29 mouse cellular contexts compared by ENCODE assay signal in the genomic region with DNA sequence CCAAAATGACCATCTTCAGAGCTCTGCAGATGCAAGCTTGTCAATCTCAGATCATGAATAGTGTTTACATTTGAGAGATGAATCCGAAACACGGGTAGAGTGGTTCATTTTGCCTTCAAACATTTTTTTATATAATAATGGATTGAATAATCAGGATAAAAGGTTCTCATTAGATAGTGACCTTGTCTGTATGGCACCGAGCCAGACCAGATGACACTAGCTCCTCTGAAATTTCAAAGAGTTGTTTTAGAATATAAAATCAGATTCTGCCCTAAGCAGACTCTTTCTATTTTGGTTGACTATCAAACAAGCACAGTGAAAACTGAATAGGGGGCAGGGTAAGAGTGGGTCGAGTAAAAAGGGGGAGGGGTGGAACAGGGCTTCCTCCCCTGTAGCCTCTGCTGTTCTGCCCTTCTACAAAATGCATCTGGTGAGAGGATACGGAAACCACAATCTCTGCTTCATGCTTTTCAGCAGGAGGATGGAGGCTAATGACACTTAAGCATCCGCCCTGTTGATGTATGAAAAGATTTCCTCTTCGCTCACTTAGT.
A peak's percentile ranks its signal among the peaks of the same experiment; 100 is the strongest.
DNase-seq lines count a peak whose midpoint lies in the region; ATAC-seq and TF ChIP-seq lines count a peak whose summit lies in the region.
"Had no signal": no experiment of that assay in that cellular context is flagged by ENCODE, and none has a peak within 500 bp of the region (broad histone marks: within the 10 kb centered on the region; RNA-seq: fewer than 3 reads in every experiment).

No protein-coding gene starts in this region.

- 77% methylated on average over 7 of the region's 7 CpGs for WGBS in forebrain, embryonic 11.5 days
- 86% methylated on average over 7 of the region's 7 CpGs for WGBS in forebrain, embryonic 10.5 days
- 64% methylated on average over 7 of the region's 7 CpGs for WGBS in midbrain, postnatal 0 days
- 66% methylated on average over 7 of the region's 7 CpGs for WGBS in midbrain, embryonic 15.5 days
- WGBS in liver, embryonic 12.5 days (ENCODE audit: insufficient replicate concordance) = 62% methylated on average over 7 of the region's 7 CpGs

- H3K36me3 ChIP-seq in forebrain, embryonic 11.5 days (ENCODE audit: control insufficient read depth, insufficient read depth, low read length) = no peaks in the 10 kb centered on the region
- H3K36me3 ChIP-seq in forebrain, embryonic 10.5 days (replicated peaks) = no peaks in the 10 kb centered on the region
- no peaks in the 10 kb centered on the region for H3K36me3 ChIP-seq in midbrain, postnatal 0 days (ENCODE audit: insufficient read depth, low read length)
- no peaks in the 10 kb centered on the region for H3K36me3 ChIP-seq in midbrain, embryonic 15.5 days (replicated peaks)
- H3K36me3 ChIP-seq in liver, embryonic 12.5 days = no peaks in the 10 kb centered on the region
- H3K36me3 ChIP-seq: embryonic facial prominence, embryonic 13.5 days; liver, embryonic 13.5 days; neural tube, embryonic 15.5 days; stomach, embryonic 15.5 days had no signal

- H3K9me3 ChIP-seq in forebrain, embryonic 11.5 days (ENCODE audit: control insufficient read depth, low read length) = no peaks in the 10 kb centered on the region
- no peaks in the 10 kb centered on the region for H3K9me3 ChIP-seq in forebrain, embryonic 10.5 days
- H3K9me3 ChIP-seq in midbrain, postnatal 0 days (ENCODE audit: low read length) = no peaks in the 10 kb centered on the region
- no peaks in the 10 kb centered on the region for H3K9me3 ChIP-seq in midbrain, embryonic 15.5 days
- H3K9me3 ChIP-seq in liver, embryonic 12.5 days (replicated peaks) = no peaks in the 10 kb centered on the region
- H3K9me3 ChIP-seq: embryonic facial prominence, embryonic 13.5 days; liver, embryonic 13.5 days; neural tube, embryonic 15.5 days; stomach, embryonic 15.5 days had no signal

- no peak overlapping the region for H3K9ac ChIP-seq in forebrain, embryonic 11.5 days (ENCODE audit: low read length)
- no peak overlapping the region for H3K9ac ChIP-seq in midbrain, postnatal 0 days (replicated peaks; ENCODE audit: low read length, poor library complexity, severe bottlenecking)
- H3K9ac ChIP-seq in midbrain, embryonic 15.5 days = no peak overlapping the region
- H3K9ac ChIP-seq in liver, embryonic 12.5 days = no peak overlapping the region
- H3K9ac ChIP-seq: embryonic facial prominence, embryonic 13.5 days; liver, embryonic 13.5 days; neural tube, embryonic 15.5 days; stomach, embryonic 15.5 days had no signal

- H3K4me1 ChIP-seq in forebrain, embryonic 11.5 days (replicated peaks; ENCODE audit: control insufficient read depth, insufficient read depth, low read length) = no peaks in the 10 kb centered on the region
- H3K4me1 ChIP-seq in forebrain, embryonic 10.5 days = peaks cover 6% of the 10 kb centered on the region; the same call in 1 of the 2 replicates
- H3K4me1 ChIP-seq in midbrain, postnatal 0 days (ENCODE audit: insufficient read depth, low read length) = no peaks in the 10 kb centered on the region
- H3K4me1 ChIP-seq in midbrain, embryonic 15.5 days = no peaks in the 10 kb centered on the region
- H3K4me1 ChIP-seq in liver, embryonic 12.5 days = no peaks in the 10 kb centered on the region
- H3K4me1 ChIP-seq: embryonic facial prominence, embryonic 13.5 days; liver, embryonic 13.5 days; megakaryocyte, embryonic 14.5 days; neural tube, embryonic 15.5 days; stomach, embryonic 15.5 days had no signal

- no peak overlapping the region for H3K27ac ChIP-seq in forebrain, embryonic 11.5 days (ENCODE audit: low read depth, low read length)
- H3K27ac ChIP-seq in forebrain, embryonic 10.5 days = no peak overlapping the region
- H3K27ac ChIP-seq in midbrain, postnatal 0 days (ENCODE audit: low read depth, low read length) = no peak overlapping the region
- H3K27ac ChIP-seq in midbrain, embryonic 15.5 days = no peak overlapping the region
- no peak overlapping the region for H3K27ac ChIP-seq in liver, embryonic 12.5 days
- H3K27ac ChIP-seq: embryonic facial prominence, embryonic 13.5 days; layer of hippocampus, adult 2 months; left cerebral cortex, adult 2 months; liver, embryonic 13.5 days; neural tube, embryonic 15.5 days; stomach, embryonic 15.5 days had no signal

- peak; percentile 47 to 60 for DNase-seq in adrenal gland, adult (ENCODE audit: inconsistent age in 2 of 2, low spot score in 1 of 2)
- DNase-seq in adrenal gland, adult 18-20 months (ENCODE audit: low spot score in 2 of 2) = no peak
- DNase-seq in forebrain, embryonic 11.5 days (ENCODE audit: low spot score) = no peak
- DNase-seq in forebrain, embryonic 10.5 days (ENCODE audit: extremely low spot score, low spot score) = no peak
- no peak for DNase-seq in midbrain, postnatal 0 days (ENCODE audit: low spot score)
- no peak for DNase-seq in left cerebral cortex, adult 9 months (ENCODE audit: low spot score in 2 of 2)
- DNase-seq: cerebellum, adult 2 months; embryo, embryonic 11 days; gastrocnemius, postnatal 10 days; heart, postnatal 14 days; kidney, adult 18-20 months; kidney, postnatal 36 days; left cerebral cortex, postnatal 4 days; liver, embryonic 13.5 days; lung, adult 18-20 months; lung, postnatal 4 days; right cerebral cortex, postnatal 25 days had no signal

- TF ChIP-seq CTCF in midbrain, postnatal 0 days (IDR thresholded peaks at IDR 0.05) = no peak

- no peak overlapping the region for H3K4me2 ChIP-seq in forebrain, embryonic 11.5 days (ENCODE audit: low read depth, low read length, severe bottlenecking)
- no peak overlapping the region for H3K4me2 ChIP-seq in midbrain, postnatal 0 days (ENCODE audit: low read depth, low read length, poor library complexity, severe bottlenecking)
- no peak overlapping the region for H3K4me2 ChIP-seq in midbrain, embryonic 15.5 days
- no peak overlapping the region for H3K4me2 ChIP-seq in liver, embryonic 12.5 days
- H3K4me2 ChIP-seq: embryonic facial prominence, embryonic 13.5 days; liver, embryonic 13.5 days; neural tube, embryonic 15.5 days; stomach, embryonic 15.5 days had no signal

- no peaks in the 10 kb centered on the region for H3K27me3 ChIP-seq in forebrain, embryonic 11.5 days (ENCODE audit: control insufficient read depth, insufficient read depth, low read length)
- no peaks in the 10 kb centered on the region for H3K27me3 ChIP-seq in forebrain, embryonic 10.5 days (ENCODE audit: poor library complexity, severe bottlenecking)
- no peaks in the 10 kb centered on the region for H3K27me3 ChIP-seq in midbrain, postnatal 0 days (ENCODE audit: insufficient read depth, low read length)
- no peaks in the 10 kb centered on the region for H3K27me3 ChIP-seq in midbrain, embryonic 15.5 days (replicated peaks)
- H3K27me3 ChIP-seq in liver, embryonic 12.5 days (replicated peaks) = no peaks in the 10 kb centered on the region
- H3K27me3 ChIP-seq: CH12.LX; embryonic facial prominence, embryonic 13.5 days; liver, embryonic 13.5 days; megakaryocyte, embryonic 14.5 days; neural tube, embryonic 15.5 days; stomach, embryonic 15.5 days had no signal

- H3K4me3 ChIP-seq in forebrain, embryonic 11.5 days (ENCODE audit: low read depth, low read length) = no peak overlapping the region
- H3K4me3 ChIP-seq in forebrain, embryonic 10.5 days = no peak overlapping the region
- H3K4me3 ChIP-seq in midbrain, postnatal 0 days (ENCODE audit: low read depth, low read length) = no peak overlapping the region
- no peak overlapping the region for H3K4me3 ChIP-seq in midbrain, embryonic 15.5 days
- H3K4me3 ChIP-seq in liver, embryonic 12.5 days = no peak overlapping the region
- H3K4me3 ChIP-seq: embryonic facial prominence, embryonic 13.5 days; layer of hippocampus, adult 2 months; left cerebral cortex, adult 2 months; liver, embryonic 13.5 days; megakaryocyte, embryonic 14.5 days; neural tube, embryonic 15.5 days; stomach, embryonic 15.5 days had no signal

- 0 out of 2 replicates have a peak, but pooled peaks have one; percentile 53 for ATAC-seq in forebrain, embryonic 11.5 days (replicated peaks; ENCODE audit: low FRiP score)
- ATAC-seq in midbrain, postnatal 0 days (ENCODE audit: low FRiP score) = 0 out of 2 replicates have a peak, but pooled peaks have one; percentile 10
- ATAC-seq in midbrain, embryonic 15.5 days (replicated peaks) = no peak; the same call in 1 of the 2 replicates
- no peak for ATAC-seq in liver, embryonic 12.5 days
- ATAC-seq: activated CD4-positive, CD25-positive, alpha-beta regulatory T cell, adult 4 months; hindbrain, embryonic 16.5 days; lung, postnatal 0 days had no signal

Comparison
In these comparisons a context has a peak if more than half of its experiments do, and no peak if none do; other contexts are left out.
1. DNase-seq: peak in adrenal gland, adult (2 of 2); none in adrenal gland, adult 18-20 months (0 of 2), forebrain, embryonic 11.5 days (single experiment), forebrain, embryonic 10.5 days (single experiment), midbrain, postnatal 0 days (single experiment) and left cerebral cortex, adult 9 months (0 of 2).
2. ATAC-seq: peak in forebrain, embryonic 11.5 days (single experiment) and midbrain, postnatal 0 days (single experiment); none in midbrain, embryonic 15.5 days (single experiment) and liver, embryonic 12.5 days (single experiment).